Mouse (Mus musculus) hindbrain, embryonic 14.5 days (tissue): Measurements from ENCODE around the gene Tfr2. TPM values are rescaled to one million over a fixed set of nuclear protein-coding genes. Genes with fewer than 3 reads are reported as not detected.

Experiments
- ATAC-seq: fragments of 200-750 bp; cut with Nextera tagmentation; 2 replicates; pipeline ENCODE4 v1.8.0; 2017; ENCODE audit warnings: moderate number of reproducible peaks, mild to moderate bottlenecking, moderate TSS enrichment, moderate library complexity; ENCODE audit not compliant: low FRiP score
- DNase-seq: peaks from one replicate; pipeline ENCODE4 v3.0.0-alpha.2; 2015; ENCODE audit warnings: low spot score
- H3K27ac ChIP-seq: fragments of 300-500 bp; sonication (generic); 2 replicates; pipeline ENCODE4 v1.5.1; 2014; ENCODE audit warnings: mild to moderate bottlenecking, moderate library complexity
- H3K27me3 ChIP-seq: fragments of 300-500 bp; sonication (generic); 2 replicates; pipeline ENCODE4 v1.6.1; 2014; ENCODE audit warnings: mild to moderate bottlenecking, low read length, mixed read lengths; ENCODE audit not compliant: control insufficient read depth, insufficient read depth
- H3K36me3 ChIP-seq: fragments of 300-500 bp; sonication (generic); replicated peaks from 2 replicates; pipeline ENCODE4 v1.6.1; 2014; ENCODE audit not compliant: control insufficient read depth, insufficient read depth
- H3K4me1 ChIP-seq: fragments of 300-500 bp; sonication (generic); replicated peaks from 2 replicates; pipeline ENCODE4 v1.6.1; 2014; ENCODE audit warnings: antibody characterized with exemption, low read length, mixed read lengths; ENCODE audit not compliant: control insufficient read depth, insufficient read depth
- H3K4me2 ChIP-seq: fragments of 300-500 bp; sonication (generic); replicated peaks from 2 replicates; pipeline ENCODE4 v1.6.1; 2014; ENCODE audit warnings: mild to moderate bottlenecking, moderate library complexity
- H3K4me3 ChIP-seq: fragments of 300-500 bp; sonication (generic); replicated peaks from 2 replicates; pipeline ENCODE4 v1.5.1; 2014; ENCODE audit warnings: mild to moderate bottlenecking, low read length
- H3K9ac ChIP-seq: fragments of 300-500 bp; sonication (generic); 2 replicates; pipeline ENCODE4 v1.6.1; 2014
- H3K9me3 ChIP-seq: fragments of 300-500 bp; sonication (generic); 2 replicates; pipeline ENCODE4 v1.6.1; 2016; ENCODE audit warnings: low read length; ENCODE audit not compliant: control insufficient read depth
- WGBS: fragments of 180-500 bp; shearing (Covaris S2); extraction: QIAGEN DNeasy Blood & Tissue Kit; methylation state at CpG from one replicate; pipeline ENCODE4 v1.1.7; 2014; 5-methylcytosine and 5-hydroxymethylcytosine counted together
- polyA plus RNA-seq: library from polyadenylated mRNA; unstranded; fragments of >200 nt; fragmentation: Nextera tagmentation; extraction: Ambion mirVana; gene quantifications from 2 replicates; pipeline ENCODE4 v1.2.1, GENCODE M21; 2014

Tfr2 gene
- polyA plus RNA-seq, 1 experiment from 2014 or later, result 5.3 TPM

GRCm38 (mm10) chr5:137569031-137569430 lies 609 bp upstream of the Tfr2 start:
- Histone ChIP-seq H3K9me3 (no peaks in the 10 kb centered on the region), H3K4me2 (no peak overlapping the region), H3K4me3 (no peak overlapping the region), H3K27me3 (no peaks in the 10 kb centered on the region), H3K36me3 (peaks cover 25% of the 10 kb centered on the region), H3K4me1 (no peaks in the 10 kb centered on the region), H3K27ac (no peak overlapping the region), H3K9ac (no peak overlapping the region)
- no peak for ATAC-seq
- no peak for DNase-seq
- 82% methylated on average over 12 of the region's 12 CpGs for WGBS

GRCm38 (mm10) chr5:137570181-137570580 lies 541 bp downstream of the Tfr2 start:
- ATAC-seq (no peak), DNase-seq (no peak)
- no peak overlapping the region for H3K27ac ChIP-seq
- no peaks in the 10 kb centered on the region for H3K27me3 ChIP-seq
- no peak overlapping the region for H3K4me3 ChIP-seq
- no peak overlapping the region for H3K4me2 ChIP-seq
- no peaks in the 10 kb centered on the region for H3K9me3 ChIP-seq
- no peak overlapping the region for H3K9ac ChIP-seq
- H3K4me1 ChIP-seq, result no peaks in the 10 kb centered on the region
- 43% methylated on average over 7 of the region's 7 CpGs for WGBS
- peaks cover 20% of the 10 kb centered on the region for H3K36me3 ChIP-seq

- 80% methylated on average over 17 of the region's 17 CpGs for WGBS
- Histone ChIP-seq H3K9me3 (no peaks in the 10 kb centered on the region), H3K4me2 (no peak overlapping the region), H3K27me3 (no peaks in the 10 kb centered on the region), H3K9ac (no peak overlapping the region), H3K27ac (no peak overlapping the region), H3K4me1 (no peaks in the 10 kb centered on the region), H3K36me3 (peaks cover 14% of the 10 kb centered on the region), H3K4me3 (no peak overlapping the region)
- ATAC-seq (no peak), DNase-seq (no peak)
Observed at GRCm38 (mm10) chr5:137570691-137571586, 1.3 kb downstream of the Tfr2 start.

GRCm38 (mm10) chr5:137574470-137574901 lies 4.8 kb downstream of the Tfr2 start:
- no peaks in the 10 kb centered on the region for H3K9me3 ChIP-seq
- no peaks in the 10 kb centered on the region for H3K36me3 ChIP-seq
- no peaks in the 10 kb centered on the region for H3K27me3 ChIP-seq
- 9% methylated on average over 27 of the region's 27 CpGs for whole genome bisulfite sequencing
- no peaks in the 10 kb centered on the region for H3K4me1 ChIP-seq
- H3K4me3 ChIP-seq, result peak overlapping the region; percentile 17; the same call in 1 of the 2 replicates
- DNase-seq (no peak), ATAC-seq (no peak)
- peak overlapping the region; percentile 46 for H3K9ac ChIP-seq
- H3K27ac ChIP-seq, result no peak overlapping the region
- H3K4me2 ChIP-seq, result peak overlapping the region; percentile 45

- Histone ChIP-seq H3K4me2 (no peak overlapping the region), H3K36me3 (no peaks in the 10 kb centered on the region), H3K9me3 (no peaks in the 10 kb centered on the region), H3K4me1 (peaks cover 11% of the 10 kb centered on the region), H3K4me3 (no peak overlapping the region), H3K27ac (no peak overlapping the region), H3K9ac (no peak overlapping the region), H3K27me3 (no peaks in the 10 kb centered on the region)
- 81% methylated on average over 6 of the region's 6 CpGs for WGBS
- ATAC-seq, result no peak
- no peak for DNase-seq
Observed at GRCm38 (mm10) chr5:137580246-137580645, 10.6 kb downstream of the Tfr2 start.

GRCm38 (mm10) chr5:137582702-137583101 lies 13.1 kb downstream of the Tfr2 start:
- WGBS, result 40% methylated on average over 8 of the region's 8 CpGs
- peaks cover 11% of the 10 kb centered on the region for H3K4me1 ChIP-seq
- peak overlapping the region; percentile 33; the same call in 1 of the 2 replicates for H3K4me3 ChIP-seq
- ATAC-seq (no peak), DNase-seq (no peak)
- no peaks in the 10 kb centered on the region for H3K27me3 ChIP-seq
- no peak overlapping the region for H3K27ac ChIP-seq
- H3K36me3 ChIP-seq, result no peaks in the 10 kb centered on the region
- peak overlapping the region; percentile 68 for H3K4me2 ChIP-seq
- no peaks in the 10 kb centered on the region for H3K9me3 ChIP-seq
- peak overlapping the region; percentile 53 for H3K9ac ChIP-seq

GRCm38 (mm10) chr5:137583670-137584169 lies 14.1 kb downstream of the Tfr2 start:
- DNase-seq (peak; percentile 81), ATAC-seq (peak; percentile 87)
- Histone ChIP-seq H3K4me2 (peak overlapping the region; percentile 68), H3K36me3 (no peaks in the 10 kb centered on the region), H3K4me1 (peaks cover 11% of the 10 kb centered on the region), H3K4me3 (peak overlapping the region; percentile 33), H3K27me3 (no peaks in the 10 kb centered on the region), H3K27ac (peak overlapping the region; percentile 74), H3K9me3 (no peaks in the 10 kb centered on the region), H3K9ac (peak overlapping the region; percentile 53)
- WGBS, result 15% methylated on average over 27 of the region's 27 CpGs

GRCm38 (mm10) chr5:137584976-137585375 lies 15.3 kb downstream of the Tfr2 start:
- H3K4me2 ChIP-seq, result no peak overlapping the region
- peaks cover 11% of the 10 kb centered on the region for H3K4me1 ChIP-seq
- no peak overlapping the region for H3K4me3 ChIP-seq
- peak; percentile 66 for DNase-seq
- WGBS, result 38% methylated on average over 8 of the region's 8 CpGs
- H3K27me3 ChIP-seq, result no peaks in the 10 kb centered on the region
- H3K27ac ChIP-seq, result no peak overlapping the region
- no peaks in the 10 kb centered on the region for H3K9me3 ChIP-seq
- ATAC-seq, result no peak
- H3K36me3 ChIP-seq, result no peaks in the 10 kb centered on the region
- H3K9ac ChIP-seq, result no peak overlapping the region

- no peaks in the 10 kb centered on the region for H3K27me3 ChIP-seq
- no peak overlapping the region for H3K27ac ChIP-seq
- H3K36me3 ChIP-seq, result no peaks in the 10 kb centered on the region
- ATAC-seq (no peak), DNase-seq (no peak)
- H3K9me3 ChIP-seq, result no peaks in the 10 kb centered on the region
- H3K4me1 ChIP-seq, result no peaks in the 10 kb centered on the region
- no peak overlapping the region for H3K4me2 ChIP-seq
- H3K9ac ChIP-seq, result no peak overlapping the region
- WGBS, result 84% methylated on average over 5 of the region's 5 CpGs
- no peak overlapping the region for H3K4me3 ChIP-seq
Observed at GRCm38 (mm10) chr5:137590507-137590906, 20.9 kb downstream of the Tfr2 start.
